ENCODE assay signal across 28 mouse cellular contexts in the genomic region with DNA sequence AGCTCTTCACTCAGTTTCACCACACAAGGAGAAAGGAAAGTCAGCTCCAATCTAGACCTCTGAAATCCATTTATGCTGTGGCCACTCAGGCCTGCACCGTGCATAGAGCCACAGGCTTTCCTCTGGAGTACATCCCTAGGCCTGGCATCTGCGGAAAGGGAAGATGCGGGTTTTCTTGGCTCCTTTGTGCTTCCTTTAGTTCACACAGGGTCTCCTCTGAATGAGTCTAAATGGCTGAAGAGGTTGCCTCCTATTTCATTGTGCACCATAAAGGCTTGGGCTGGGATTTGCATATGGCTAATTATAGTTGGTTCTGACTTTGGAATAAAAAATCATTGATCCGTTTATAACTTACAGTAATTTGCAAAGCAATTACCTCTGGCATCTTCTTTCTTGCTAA.
"Had no signal": no experiment of that assay in that cellular context is flagged by ENCODE, and none has a peak within 500 bp of the region (broad histone marks: within the 10 kb centered on the region; RNA-seq: fewer than 3 reads in every experiment).

No protein-coding gene starts in this region.

- H3K27ac ChIP-seq: heart, adult 2 months; heart, embryonic 13.5 days; heart, embryonic 15.5 days; hindbrain, embryonic 13.5 days; hindbrain, embryonic 15.5 days; hindbrain, postnatal 0 days; kidney, embryonic 15.5 days; kidney, postnatal 0 days; layer of hippocampus, adult 2 months; left cerebral cortex, adult 2 months; limb, embryonic 10.5 days; limb, embryonic 12.5 days; liver, embryonic 13.5 days; liver, embryonic 15.5 days had no signal

- H3K4me2 ChIP-seq: heart, embryonic 11.5 days; heart, embryonic 13.5 days; heart, embryonic 15.5 days; hindbrain, embryonic 13.5 days; hindbrain, embryonic 15.5 days; kidney, embryonic 15.5 days; limb, embryonic 12.5 days; liver, embryonic 11.5 days; liver, embryonic 13.5 days; liver, embryonic 15.5 days had no signal

- H3K36me3 ChIP-seq: heart, embryonic 13.5 days; heart, embryonic 15.5 days; hindbrain, embryonic 13.5 days; hindbrain, embryonic 15.5 days; kidney, embryonic 15.5 days; limb, embryonic 10.5 days; limb, embryonic 12.5 days; liver, embryonic 13.5 days; liver, embryonic 15.5 days had no signal

- H3K4me3 ChIP-seq: heart, adult 2 months; heart, embryonic 13.5 days; heart, embryonic 15.5 days; hindbrain, embryonic 13.5 days; hindbrain, embryonic 15.5 days; kidney, embryonic 15.5 days; layer of hippocampus, adult 2 months; left cerebral cortex, adult 2 months; limb, embryonic 10.5 days; limb, embryonic 12.5 days; liver, embryonic 13.5 days; liver, embryonic 15.5 days had no signal

- H3K27me3 ChIP-seq: heart, embryonic 13.5 days; heart, embryonic 15.5 days; hindbrain, embryonic 13.5 days; hindbrain, embryonic 15.5 days; kidney, embryonic 15.5 days; limb, embryonic 12.5 days; liver, embryonic 13.5 days; liver, embryonic 15.5 days had no signal

- DNase-seq: gastrocnemius, postnatal 14 days; gastrocnemius, postnatal 36 days; heart, adult 11 months; heart, adult 2 months; heart, postnatal 14 days; heart, postnatal 36 days; kidney, adult 11 months; kidney, adult 2 months; kidney, adult 9 months; kidney, postnatal 14 days; kidney, postnatal 4 days; liver; liver, embryonic 13.5 days had no signal

- H3K9me3 ChIP-seq: heart, embryonic 13.5 days; heart, embryonic 15.5 days; hindbrain, embryonic 13.5 days; hindbrain, embryonic 15.5 days; kidney, embryonic 15.5 days; limb, embryonic 10.5 days; limb, embryonic 12.5 days; liver, embryonic 13.5 days; liver, embryonic 15.5 days had no signal

- ATAC-seq: hindbrain, postnatal 0 days; intestine, embryonic 16.5 days had no signal

- H3K9ac ChIP-seq: heart, embryonic 13.5 days; heart, embryonic 15.5 days; hindbrain, embryonic 13.5 days; hindbrain, embryonic 15.5 days; kidney, embryonic 15.5 days; limb, embryonic 12.5 days; liver, embryonic 13.5 days; liver, embryonic 15.5 days had no signal

- H3K4me1 ChIP-seq: heart, embryonic 13.5 days; heart, embryonic 15.5 days; hindbrain, embryonic 13.5 days; hindbrain, embryonic 15.5 days; liver, embryonic 13.5 days; liver, embryonic 15.5 days had no signal
